Mouse (Mus musculus): ENCODE measurements around the gene Pus7l.

DNA sequence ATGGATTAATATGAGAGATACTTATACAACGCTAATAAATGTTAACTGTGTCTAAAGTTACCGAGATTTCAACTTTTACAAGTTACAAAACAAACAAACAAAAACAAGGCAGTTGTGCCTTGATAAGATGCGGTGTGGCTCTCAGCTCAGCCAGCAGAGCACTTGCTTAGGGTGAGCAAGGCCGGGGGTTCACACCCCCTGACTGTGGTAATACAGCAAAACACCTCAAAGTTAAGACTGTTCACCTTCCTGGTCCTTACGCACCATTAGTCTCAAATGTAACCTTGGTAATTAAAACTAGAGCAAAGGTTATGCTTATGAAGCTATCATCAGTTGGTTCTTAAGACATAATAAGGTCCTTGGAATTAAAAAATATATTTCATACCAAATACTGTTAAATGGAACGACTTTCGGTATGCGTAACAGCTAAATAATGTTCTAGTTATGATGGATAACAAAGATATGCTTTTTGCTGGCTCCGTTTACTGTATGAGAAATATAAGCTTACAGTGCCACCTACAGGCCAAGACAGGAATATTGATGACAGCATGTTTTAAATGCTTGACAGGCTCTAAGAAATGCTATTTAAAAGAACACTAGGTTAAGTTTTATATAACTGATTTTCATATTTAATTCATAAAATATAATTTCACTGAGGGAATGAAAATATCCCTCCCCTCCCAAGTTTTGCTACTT is 23.0 kb downstream of the Pus7l start:
- peak; percentile 83 for TF ChIP-seq CTCF (IDR thresholded peaks at IDR 0.05)
- TF ChIP-seq EP300 (IDR thresholded peaks at IDR 0.05), result no peak
